8 mouse cellular contexts compared by ENCODE assay signal in genomic region chr2:121587523-121588308, GRCm38 (mm10).
DNase-seq lines count a peak whose midpoint lies in the region; ATAC-seq and TF ChIP-seq lines count a peak whose summit lies in the region.

No protein-coding gene starts in this region.

- no peaks in the 10 kb centered on the region for H3K36me3 ChIP-seq in heart, adult 2 months (ENCODE audit: control insufficient read depth, insufficient read depth, low read length)
- peaks cover 4% of the 10 kb centered on the region for H3K36me3 ChIP-seq in forebrain, embryonic 12.5 days (replicated peaks)
- H3K36me3 ChIP-seq in lung, embryonic 16.5 days (ENCODE audit: control insufficient read depth, insufficient read depth, low read length), result no peaks in the 10 kb centered on the region

- no peaks in the 10 kb centered on the region for H3K27me3 ChIP-seq in heart, adult 2 months (ENCODE audit: control insufficient read depth, insufficient read depth, low read length)
- no peaks in the 10 kb centered on the region for H3K27me3 ChIP-seq in forebrain, embryonic 12.5 days
- no peaks in the 10 kb centered on the region for H3K27me3 ChIP-seq in lung, embryonic 16.5 days (ENCODE audit: control insufficient read depth, insufficient read depth, low read depth, low read length)

- peak overlapping the region; percentile 9 for H3K9ac ChIP-seq in heart, adult 2 months (ENCODE audit: low read depth, low read length)
- H3K9ac ChIP-seq in forebrain, embryonic 12.5 days, result 0 out of 2 replicates have a peak overlapping the region, but pooled peaks have one; percentile 29
- peak overlapping the region; percentile 25; the same call in 1 of the 2 replicates for H3K9ac ChIP-seq in lung, embryonic 16.5 days (ENCODE audit: low read length)

- peak; percentile 68; the same call in 1 of the 2 replicates for ATAC-seq in forebrain, embryonic 12.5 days (ENCODE audit: low FRiP score)
- peak; percentile 39; the same call in 1 of the 2 replicates for ATAC-seq in lung, embryonic 16.5 days (ENCODE audit: low read depth)
- no peak; the same call in 1 of the 2 replicates for ATAC-seq in granulocyte monocyte progenitor cell, adult 5-6 weeks (replicated peaks; ENCODE audit: poor library complexity, severe bottlenecking)

- H3K27ac ChIP-seq in heart, adult 2 months, result peak overlapping the region; percentile 20
- peak overlapping the region; percentile 67 for H3K27ac ChIP-seq in forebrain, embryonic 12.5 days
- peak overlapping the region; percentile 50; the same call in 1 of the 2 replicates for H3K27ac ChIP-seq in lung, embryonic 16.5 days (ENCODE audit: low read length)

- TF ChIP-seq CTCF in heart, adult 2 months (IDR thresholded peaks at IDR 0.05), result no peak

- no peak for TF ChIP-seq POLR2A in heart, adult 2 months (IDR thresholded peaks at IDR 0.05; ENCODE audit: insufficient read depth, low read depth, low read length)

- peaks cover 19% of the 10 kb centered on the region for H3K4me1 ChIP-seq in heart, adult 2 months (ENCODE audit: control insufficient read depth, insufficient read depth, low read length)
- peaks cover 15% of the 10 kb centered on the region for H3K4me1 ChIP-seq in forebrain, embryonic 12.5 days
- peaks cover 20% of the 10 kb centered on the region for H3K4me1 ChIP-seq in lung, embryonic 16.5 days (replicated peaks; ENCODE audit: control insufficient read depth, insufficient read depth, low read length)

- H3K4me3 ChIP-seq in heart, adult 2 months, result no peak overlapping the region
- no peak overlapping the region for H3K4me3 ChIP-seq in forebrain, embryonic 12.5 days (replicated peaks)
- H3K4me3 ChIP-seq in lung, embryonic 16.5 days (ENCODE audit: low read length), result no peak overlapping the region

- H3K9me3 ChIP-seq in forebrain, embryonic 12.5 days, result no peaks in the 10 kb centered on the region
- H3K9me3 ChIP-seq in lung, embryonic 16.5 days (ENCODE audit: control insufficient read depth, low read length), result no peaks in the 10 kb centered on the region

- WGBS in heart, adult 2 months, result 37% methylated on average over 12 of the region's 12 CpGs
- WGBS in forebrain, embryonic 12.5 days, result 31% methylated on average over 12 of the region's 12 CpGs
- 22% methylated on average over 12 of the region's 12 CpGs for WGBS in lung, embryonic 16.5 days

- intact Hi-C loops in heart, adult 2 months (cut with DNase I), result loop anchor here (5.0 kb wide), 2 partner anchors 40 to 90 kb away; no protein-coding TSS in a partner anchor
- intact Hi-C loops in heart, postnatal 25 days (cut with DNase I), result no loop called here

- TF ChIP-seq EP300 in heart, adult 2 months (IDR thresholded peaks at IDR 0.05; ENCODE audit: insufficient read depth, low read depth, low read length), result no peak

- no peaks in the 10 kb centered on the region for H3K79me2 ChIP-seq in heart, adult 2 months (replicated peaks; ENCODE audit: control insufficient read depth, insufficient read depth, low read length)

- DNase-seq in heart, adult 2 months, result peak in 1 of 2 experiments; percentile 15
- no peak for DNase-seq in heart, postnatal 25 days (ENCODE audit: low spot score)
- peak; percentile 29 for DNase-seq in c-Kit-positive CD71-positive TER-119-negative erythroid progenitor cells, embryonic 14.5 days (ENCODE audit: low read depth)
- DNase-seq in gastrocnemius, adult 8-10 months (ENCODE audit: low spot score in 2 of 2), result no peak
- DNase-seq in thymus, postnatal 10 days (ENCODE audit: low spot score in 2 of 2), result no peak

- H3K4me2 ChIP-seq in forebrain, embryonic 12.5 days, result no peak overlapping the region
- no peak overlapping the region for H3K4me2 ChIP-seq in lung, embryonic 16.5 days (ENCODE audit: low read depth, low read length)
